Mouse (Mus musculus): Measurements from ENCODE around the gene S100a2.

- TF ChIP-seq CTCF (conservative IDR thresholded peaks at IDR 0.05; ENCODE audit: insufficient read depth, insufficient read length, low read depth, low read length) (no peak), POLR2A (IDR thresholded peaks at IDR 0.05; ENCODE audit: low read depth, low read length) (no peak)
Measured at GRCm38 (mm10) chr3:90599401-90599800, 9.4 kb downstream of the S100a2 start.
